Mouse (Mus musculus) MEL (cell line): ENCODE measurements at regions not wholly inside any gene's neighbourhood (a gene's known extent, or its start where the extent isn't known, plus 50 kb on each side); places are given as distances from the start of the nearest gene placed in this dataset.

Source experiments
- DNase-seq: peaks from one replicate; pipeline ENCODE4 v3.0.0; 2011; ENCODE audit warnings: low read depth, low spot score
- H3K27ac ChIP-seq: 2 replicates; pipeline ENCODE4 v1.5.1; 2012; ENCODE audit warnings: low read depth, mild to moderate bottlenecking, control low read depth, low read length, moderate library complexity; ENCODE audit not compliant: control insufficient read depth
- H3K27me3 ChIP-seq, 2 experiments: fragments of 150-350 bp in 1 of 2; sonication (generic) in 1 of 2; 2 replicates each; pipeline ENCODE4 v1.6.1; 2012; ENCODE audit warnings: low read length in 2 of 2, mild to moderate bottlenecking in 2 of 2, improper control_type of control experiment in 1 of 2, moderate library complexity in 1 of 2; ENCODE audit not compliant: insufficient read depth in 2 of 2, control insufficient read depth in 1 of 2
- H3K36me3 ChIP-seq, 2 experiments: 2 replicates each; pipeline ENCODE4 v1.6.1; 2012 to 2014; ENCODE audit warnings: low read length in 2 of 2, improper control_type of control experiment in 1 of 2, inconsistent platforms in 1 of 2, mild to moderate bottlenecking in 1 of 2; ENCODE audit not compliant: insufficient read depth in 2 of 2, control insufficient read depth in 1 of 2
- H3K4me1 ChIP-seq, 2 experiments: fragments of 150-350 bp in 1 of 2; sonication (generic) in 1 of 2; 2 replicates each; pipeline ENCODE4 v1.6.1; 2012; ENCODE audit warnings: low read length in 2 of 2, improper control_type of control experiment in 1 of 2, mild to moderate bottlenecking in 1 of 2; ENCODE audit not compliant: insufficient read depth in 2 of 2, control insufficient read depth in 1 of 2
- H3K4me3 ChIP-seq, 2 experiments: fragments of 150-350 bp in 1 of 2; sonication (generic) in 1 of 2; 2 replicates each; pipeline ENCODE4 v1.5.1; 2012; ENCODE audit warnings: low read depth in 2 of 2, low read length in 2 of 2, mild to moderate bottlenecking in 2 of 2, moderate library complexity in 2 of 2, control low read depth in 1 of 2, improper control_type of control experiment in 1 of 2; ENCODE audit not compliant: control insufficient read depth in 1 of 2, insufficient read depth in 1 of 2
- H3K79me2 ChIP-seq: 2 replicates; pipeline ENCODE4 v1.6.1; 2012; ENCODE audit warnings: mild to moderate bottlenecking, low read length, moderate library complexity; ENCODE audit not compliant: control insufficient read depth, poor library complexity, insufficient read depth
- H3K9ac ChIP-seq: 2 replicates; pipeline ENCODE4 v1.6.1; 2012; ENCODE audit warnings: low read depth, mild to moderate bottlenecking, control low read depth, low read length, moderate library complexity; ENCODE audit not compliant: control insufficient read depth, poor library complexity, severe bottlenecking
- H3K9me3 ChIP-seq: fragments of 150-350 bp; sonication (generic); replicated peaks from 2 replicates; pipeline ENCODE4 v1.6.1; 2012; ENCODE audit warnings: mild to moderate bottlenecking, low read length, improper control_type of control experiment, moderate library complexity; ENCODE audit not compliant: insufficient read depth
- CHD2 ChIP-seq: IDR thresholded peaks from 2 replicates; pipeline ENCODE4 v1.6.1; 2011; ENCODE audit warnings: low read length, improper control_type of control experiment
- ELF1 ChIP-seq: IDR thresholded peaks from 2 replicates; pipeline ENCODE4 v1.6.1; 2014; ENCODE audit warnings: low read depth, mild to moderate bottlenecking, inconsistent platforms, low read length, improper control_type of control experiment, moderate library complexity
- EP300 ChIP-seq, 2 experiments: IDR thresholded peaks; 2 replicates each; pipeline ENCODE4 v1.6.1; 2011; ENCODE audit warnings: improper control_type of control experiment in 2 of 2, low read length in 2 of 2, low read depth in 1 of 2, mild to moderate bottlenecking in 1 of 2
- GABPA ChIP-seq: IDR thresholded peaks from 2 replicates; pipeline ENCODE4 v1.6.1; 2012; ENCODE audit warnings: low read depth, mild to moderate bottlenecking, inconsistent platforms, low read length, improper control_type of control experiment, moderate library complexity
- HCFC1 ChIP-seq: IDR thresholded peaks from 2 replicates; pipeline ENCODE4 v1.6.1; 2012; ENCODE audit warnings: low read depth, mild to moderate bottlenecking, inconsistent platforms, low read length, improper control_type of control experiment, moderate library complexity
- JUND ChIP-seq: IDR thresholded peaks from 2 replicates; pipeline ENCODE4 v1.6.1; 2011; ENCODE audit warnings: low read depth, mild to moderate bottlenecking, improper control_type of control experiment, low read length
- MAZ ChIP-seq: IDR thresholded peaks from 2 replicates; pipeline ENCODE4 v1.6.1; 2012; ENCODE audit warnings: low read depth, mild to moderate bottlenecking, inconsistent platforms, low read length, improper control_type of control experiment
- MEF2A ChIP-seq: IDR thresholded peaks from 2 replicates; pipeline ENCODE4 v1.6.1; 2014; ENCODE audit warnings: low read depth, mild to moderate bottlenecking, inconsistent platforms, low read length, improper control_type of control experiment; ENCODE audit not compliant: poor library complexity, insufficient replicate concordance, severe bottlenecking; ENCODE audit errors: extremely low read depth
- MXI1 ChIP-seq: IDR thresholded peaks from 2 replicates; pipeline ENCODE4 v1.6.1; 2011; ENCODE audit warnings: mild to moderate bottlenecking, low read depth, low read length, improper control_type of control experiment
- MYB ChIP-seq: IDR thresholded peaks from 2 replicates; pipeline ENCODE4 v1.6.1; 2011; ENCODE audit warnings: mild to moderate bottlenecking, low read depth, low read length, improper control_type of control experiment
- MYC ChIP-seq: IDR thresholded peaks from 2 replicates; pipeline ENCODE4 v1.6.1; 2011; ENCODE audit warnings: low read depth, mild to moderate bottlenecking, low read length, improper control_type of control experiment, moderate library complexity
- NELFE ChIP-seq: IDR thresholded peaks from 2 replicates; pipeline ENCODE4 v1.6.1; 2011; ENCODE audit warnings: low read depth, low read length, improper control_type of control experiment
- RAD21 ChIP-seq: IDR thresholded peaks from 2 replicates; pipeline ENCODE4 v1.6.1; 2011; ENCODE audit warnings: mild to moderate bottlenecking, low read depth, low read length, improper control_type of control experiment
- SIN3A ChIP-seq: IDR thresholded peaks from 2 replicates; pipeline ENCODE4 v1.6.1; 2012; ENCODE audit warnings: low read length, improper control_type of control experiment, inconsistent platforms
- SMC3 ChIP-seq: IDR thresholded peaks from 2 replicates; pipeline ENCODE4 v1.6.1; 2011; ENCODE audit warnings: low read depth, low read length, improper control_type of control experiment
- TCF12 ChIP-seq: IDR thresholded peaks from 2 replicates; pipeline ENCODE4 v1.6.1; 2014; ENCODE audit warnings: low read depth, mild to moderate bottlenecking, inconsistent platforms, low read length, improper control_type of control experiment, moderate library complexity
- UBTF ChIP-seq: IDR thresholded peaks from 2 replicates; pipeline ENCODE4 v1.6.1; 2012; ENCODE audit warnings: low read depth, mild to moderate bottlenecking, inconsistent platforms, low read length, improper control_type of control experiment, moderate library complexity, borderline replicate concordance; ENCODE audit not compliant: insufficient read depth
- USF2 ChIP-seq, 2 experiments: IDR thresholded peaks; 2 replicates each; pipeline ENCODE4 v1.6.1; 2011 to 2012; ENCODE audit warnings: improper control_type of control experiment in 2 of 2, low read length in 2 of 2, borderline replicate concordance in 1 of 2, inconsistent platforms in 1 of 2, low read depth in 1 of 2, mild to moderate bottlenecking in 1 of 2; ENCODE audit not compliant: insufficient read depth in 1 of 2
- ZKSCAN1 ChIP-seq: IDR thresholded peaks from 2 replicates; pipeline ENCODE4 v1.6.1; 2012; ENCODE audit warnings: low read depth, mild to moderate bottlenecking, inconsistent platforms, low read length, improper control_type of control experiment, moderate library complexity
- ZMIZ1 ChIP-seq: IDR thresholded peaks from 2 replicates; pipeline ENCODE4 v1.6.1; 2012; ENCODE audit warnings: low read depth, mild to moderate bottlenecking, inconsistent platforms, low read length, improper control_type of control experiment, moderate library complexity

DNA sequence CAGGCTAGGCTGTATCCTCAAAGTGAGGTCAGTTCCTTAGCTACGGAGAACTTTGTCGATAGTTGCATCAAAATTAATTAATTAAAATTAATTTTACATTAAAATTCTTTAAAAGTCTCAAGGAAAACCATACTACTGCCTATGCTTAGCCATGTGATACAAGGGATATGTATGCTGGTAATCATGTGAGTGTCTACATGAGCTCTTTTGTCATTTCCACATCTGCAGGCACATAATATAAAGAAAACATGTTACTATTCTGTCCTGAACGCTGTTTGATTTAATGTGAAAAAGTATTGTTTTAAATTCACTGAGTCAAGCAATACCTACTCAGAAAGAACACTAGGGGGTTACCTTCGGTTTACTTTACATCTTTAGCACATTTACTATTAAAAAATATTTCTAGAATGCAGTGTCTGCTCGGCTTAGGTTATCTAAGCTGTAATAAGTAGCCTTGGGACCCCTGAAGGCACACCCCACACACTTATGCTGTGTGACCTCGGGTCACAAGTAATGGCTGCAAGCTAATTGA lies 273.2 kb downstream of the Gm11146 start:
- Histone ChIP-seq H3K27me3 (no peaks in the 10 kb centered on the region), H3K9me3 (no peaks in the 10 kb centered on the region), H3K4me3 (no peak overlapping the region), H3K9ac (no peak overlapping the region)
- TF ChIP-seq RAD21 = no peak
- no peak for TF ChIP-seq MYC
- no peak for TF ChIP-seq SIN3A
- no peak for TF ChIP-seq GABPA
- no peak for TF ChIP-seq MYB
- no peak for TF ChIP-seq ELF1
- no peak for TF ChIP-seq UBTF
- TF ChIP-seq NELFE = no peak
- no peak for TF ChIP-seq USF2 (IDR thresholded peaks at IDR 0.05; ENCODE audit: borderline replicate concordance in 1 of 2, insufficient read depth in 1 of 2, low read depth in 1 of 2, low read length in 2 of 2)
- no peak for TF ChIP-seq JUND
- no peak for TF ChIP-seq CHD2
- no peak for TF ChIP-seq EP300 (IDR thresholded peaks at IDR 0.05; ENCODE audit: low read depth in 1 of 2, low read length in 2 of 2)
- no peak for TF ChIP-seq ZKSCAN1
- TF ChIP-seq MXI1 = no peak
- no peak for TF ChIP-seq ZMIZ1
- TF ChIP-seq MEF2A = no peak
- no peak for TF ChIP-seq TCF12
- TF ChIP-seq HCFC1 = no peak
- TF ChIP-seq, all 39 proteins: peak for 0
- Histone ChIP-seq H3K4me1 (no peaks in the 10 kb centered on the region), H3K36me3 (no peaks in the 10 kb centered on the region), H3K79me2 (no peaks in the 10 kb centered on the region), H3K27ac (no peak overlapping the region)
- no peak for DNase-seq

DNA sequence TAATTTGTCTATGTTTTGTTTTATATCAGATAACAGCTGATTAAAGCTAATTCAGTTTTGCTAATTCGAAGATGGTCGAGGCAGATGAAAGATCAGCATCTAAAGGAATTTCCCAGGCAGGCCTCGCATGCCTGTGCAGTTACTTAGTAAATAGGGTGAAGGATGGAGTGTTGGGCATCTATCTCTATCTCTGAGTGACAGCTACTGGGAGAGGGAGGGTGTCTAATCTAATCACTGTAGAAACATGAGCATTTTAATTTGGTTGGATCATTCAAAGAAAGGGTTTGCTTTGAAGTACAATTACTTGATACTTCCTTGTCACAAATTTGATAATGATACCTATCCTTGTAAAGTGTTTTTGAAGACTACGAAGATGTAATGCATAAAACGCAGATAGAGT lies 273.8 kb downstream of the Gm11146 start:
- no peaks in the 10 kb centered on the region for H3K27me3 ChIP-seq

More for the DNA sequence above, 273.8 kb downstream of the Gm11146 start:
- no peaks in the 10 kb centered on the region for H3K36me3 ChIP-seq
- H3K4me1 ChIP-seq = no peaks in the 10 kb centered on the region
- no peaks in the 10 kb centered on the region for H3K79me2 ChIP-seq
- no peaks in the 10 kb centered on the region for H3K9me3 ChIP-seq
- H3K4me3 ChIP-seq = no peak overlapping the region
- no peak for TF ChIP-seq MYB
- TF ChIP-seq SMC3 = no peak
- TF ChIP-seq MAZ = no peak
- TF ChIP-seq MXI1 = no peak
- no peak for TF ChIP-seq ELF1
- TF ChIP-seq, all 39 proteins: peak for 0
- no peak for DNase-seq
- Histone ChIP-seq H3K9ac (no peak overlapping the region), H3K27ac (no peak overlapping the region)
